Mouse (Mus musculus): ENCODE measurements at regions not wholly inside any gene's neighbourhood (a gene's known extent, or its start where the extent isn't known, plus 50 kb on each side); places are given as distances from the start of the nearest gene placed in this dataset.

DNA sequence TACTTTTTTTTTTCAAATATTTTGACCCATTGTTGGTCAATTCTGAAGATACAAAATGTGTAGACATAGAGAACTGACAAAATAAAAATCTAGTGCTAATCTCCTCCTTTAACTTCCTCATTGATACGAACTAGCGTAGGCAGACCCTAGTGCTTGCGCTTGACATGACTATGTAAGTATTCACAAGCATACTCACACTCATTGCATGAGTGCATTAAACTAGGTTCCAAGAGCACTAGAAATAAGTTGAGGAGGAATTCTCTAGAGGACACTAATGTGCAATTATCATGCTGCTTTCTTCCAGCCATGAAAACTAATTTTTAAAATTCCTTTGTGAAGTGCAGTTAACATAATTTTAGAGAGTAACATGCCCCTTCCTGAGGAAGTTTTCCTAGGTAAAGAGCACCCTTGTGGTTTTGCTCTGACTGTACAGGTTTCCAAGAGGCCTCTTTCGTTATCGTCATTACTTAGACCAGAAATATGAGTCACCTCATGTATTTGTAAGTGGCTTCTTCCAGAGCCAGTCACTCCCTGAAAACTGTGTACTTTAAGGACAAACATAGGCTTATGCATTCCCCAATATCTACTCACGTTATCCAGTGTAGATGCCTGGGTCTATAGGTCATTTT lies 241.2 kb downstream of the Gm21750 start:
- TF ChIP-seq GATA1 (IDR thresholded peaks at IDR 0.05; ENCODE audit: low read length) = no peak

GRCm38 (mm10) chr14:73913756-73914448 lies 252.9 kb downstream of the Gm21750 start:
- no peak for TF ChIP-seq GATA1 (IDR thresholded peaks at IDR 0.05; ENCODE audit: low read length)

DNA sequence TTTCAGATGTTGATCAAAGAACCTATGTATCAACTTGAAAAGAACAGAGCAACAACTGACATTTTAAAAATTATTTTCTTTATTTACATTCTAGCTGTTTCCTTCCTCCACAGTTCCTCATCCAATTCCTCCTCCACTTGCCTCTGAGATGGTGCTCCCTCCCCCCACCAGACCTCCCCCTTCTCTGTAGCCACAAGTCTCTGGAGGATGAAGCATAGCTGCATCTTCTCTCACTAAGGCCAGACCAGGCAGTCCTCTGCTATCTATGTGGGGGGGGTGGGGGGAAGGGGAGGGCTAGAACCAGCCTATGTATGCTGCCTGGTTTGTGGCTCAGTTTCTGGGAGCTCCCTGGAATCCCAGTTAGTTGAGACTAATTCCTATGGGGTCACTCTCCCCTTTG lies 255.0 kb downstream of the Gm21750 start:
- no peak for TF ChIP-seq GATA1 (IDR thresholded peaks at IDR 0.05; ENCODE audit: low read length)

DNA sequence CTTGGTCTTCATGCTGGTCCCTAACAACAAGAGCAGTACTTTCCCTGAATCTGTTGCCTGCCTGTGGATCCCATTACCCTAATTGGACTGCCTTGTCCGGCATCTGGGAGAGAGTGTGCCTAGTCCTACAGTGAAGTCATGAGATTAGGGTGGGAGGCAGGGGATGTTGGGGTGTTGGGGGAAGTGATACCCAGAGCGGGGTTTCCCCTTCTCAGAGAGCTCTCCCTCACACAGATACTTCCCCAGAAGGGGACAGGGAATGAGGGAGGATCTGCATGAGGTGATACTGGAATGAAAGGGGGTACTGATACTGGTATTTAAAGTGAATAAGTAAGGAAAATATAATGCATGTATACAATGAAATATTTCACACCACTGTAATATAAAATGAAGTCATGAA lies 270.1 kb downstream of the Gm21750 start:
- TF ChIP-seq GATA1 (IDR thresholded peaks at IDR 0.05; ENCODE audit: low read length) = no peak

- no peak for TF ChIP-seq GATA1 (IDR thresholded peaks at IDR 0.05; ENCODE audit: low read length)
These were observed 286.3 kb downstream of the Gm21750 start for GRCm38 (mm10) chr14:73947316-73947715.

- TF ChIP-seq GATA1 (IDR thresholded peaks at IDR 0.05; ENCODE audit: low read length) = no peak
These were observed 291.5 kb downstream of the Gm21750 start for GRCm38 (mm10) chr14:73952511-73952910.

DNA sequence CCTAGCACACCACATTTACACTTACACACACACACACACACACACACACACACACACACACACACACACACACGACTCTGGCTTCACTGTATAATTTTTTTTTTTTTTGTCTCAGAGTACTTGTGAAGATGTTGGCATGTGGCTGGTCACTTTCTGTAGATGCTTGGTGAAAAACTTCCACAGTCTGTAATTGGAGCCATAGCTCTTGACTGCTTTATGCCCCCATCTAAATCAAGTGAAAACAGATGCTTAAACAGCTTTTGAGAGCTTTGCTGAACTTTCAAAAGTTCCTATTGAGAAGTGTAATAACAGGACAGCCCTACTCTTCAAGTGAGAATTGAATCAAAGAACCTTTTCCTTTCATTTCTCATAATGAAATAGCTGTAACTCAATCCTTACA lies 317.7 kb downstream of the Gm21750 start:
- no peak for TF ChIP-seq GATA1 (IDR thresholded peaks at IDR 0.05; ENCODE audit: low read length)

DNA sequence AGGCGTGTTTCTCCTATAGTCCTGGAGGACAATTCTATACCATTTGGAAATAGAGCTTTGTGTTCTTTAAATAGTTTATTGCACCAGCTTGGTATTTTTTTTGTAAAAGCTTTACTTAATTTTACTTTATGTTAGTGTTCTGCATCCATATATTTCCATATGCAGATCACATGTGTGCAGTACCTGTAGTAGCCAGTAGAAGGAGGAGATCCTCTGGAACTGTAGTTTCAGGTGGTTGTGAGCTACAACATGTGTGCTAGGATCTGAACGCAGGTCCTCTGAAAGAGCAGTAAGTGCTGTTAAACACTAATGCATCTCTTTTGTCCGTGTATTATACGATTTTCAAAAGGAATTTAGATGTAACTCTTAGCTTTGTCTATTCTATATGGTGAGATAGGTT lies 335.2 kb downstream of the Gm21750 start:
- TF ChIP-seq GATA1 (IDR thresholded peaks at IDR 0.05; ENCODE audit: low read length) = no peak

GRCm38 (mm10) chr14:73997796-73998195 lies 336.8 kb downstream of the Gm21750 start:
- TF ChIP-seq GATA1 (IDR thresholded peaks at IDR 0.05; ENCODE audit: low read length) = no peak

DNA sequence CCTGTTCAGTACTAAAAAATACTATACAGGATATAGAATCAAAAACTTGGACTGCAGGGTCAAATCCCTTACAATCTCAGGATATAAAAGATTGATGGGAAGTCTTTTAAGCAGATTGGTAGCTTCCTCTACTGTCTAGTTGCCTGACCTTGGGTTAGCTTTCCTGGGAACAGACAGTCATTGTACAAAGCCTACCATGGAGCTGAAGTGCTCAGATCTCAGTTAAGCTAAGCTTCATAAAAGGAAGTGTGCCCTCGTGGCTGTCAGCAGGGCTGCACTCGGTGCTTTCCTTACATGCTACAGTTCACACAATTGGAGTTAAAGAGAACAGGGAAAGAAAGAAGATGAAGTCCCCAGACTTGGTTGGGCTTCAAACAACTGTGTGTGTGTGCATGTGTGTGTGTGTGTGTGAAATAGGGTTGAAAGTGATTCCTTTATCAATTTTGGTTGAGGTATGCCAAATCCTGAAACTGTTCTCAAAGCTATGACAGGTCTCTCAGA lies 338.4 kb downstream of the Gm21750 start:
- TF ChIP-seq GATA1 (IDR thresholded peaks at IDR 0.05; ENCODE audit: low read length) = no peak

DNA sequence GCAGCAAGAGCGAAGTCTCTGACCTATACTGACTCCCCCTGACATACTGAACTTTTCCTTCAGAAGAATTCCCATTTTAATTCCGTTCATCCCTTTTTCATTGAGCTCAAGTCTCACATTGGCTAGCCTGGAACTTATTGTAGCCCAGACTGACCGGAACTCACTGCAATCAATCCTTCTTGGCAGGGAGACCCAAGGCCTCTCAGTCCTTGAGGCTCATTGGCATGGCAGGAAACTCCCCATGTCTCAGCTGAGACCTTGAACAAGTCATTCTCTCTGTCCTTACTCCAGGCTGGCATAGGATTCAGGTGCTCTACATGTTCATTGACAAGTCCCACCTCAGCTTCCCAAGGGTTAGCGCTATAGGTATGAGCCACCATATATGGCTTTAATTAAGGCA lies 345.9 kb downstream of the Gm21750 start:
- no peak for TF ChIP-seq GATA1 (IDR thresholded peaks at IDR 0.05; ENCODE audit: low read length)

GRCm38 (mm10) chr14:74011555-74011954 lies 350.5 kb downstream of the Gm21750 start:
- TF ChIP-seq GATA1 (IDR thresholded peaks at IDR 0.05; ENCODE audit: low read length) = no peak

DNA sequence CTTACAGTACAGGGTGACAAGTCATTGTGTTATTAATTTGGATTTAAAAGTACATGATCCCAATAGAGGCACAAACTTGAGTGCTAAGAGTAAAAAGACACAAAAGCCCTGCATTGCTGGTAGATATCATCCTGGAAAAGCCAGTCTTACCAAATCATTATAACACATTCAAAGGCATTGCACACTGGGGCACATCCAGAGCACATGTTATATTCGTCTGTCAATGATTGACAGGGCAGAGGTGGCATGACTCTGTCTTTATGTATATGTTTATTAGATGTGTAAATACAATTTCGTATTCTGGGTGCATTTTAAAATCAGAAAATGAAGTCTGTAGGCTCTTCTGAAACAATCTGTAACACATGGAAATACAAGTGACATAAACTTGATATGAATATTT lies 358.4 kb downstream of the Gm21750 start:
- no peak for TF ChIP-seq GATA1 (IDR thresholded peaks at IDR 0.05; ENCODE audit: low read length)

- no peak for TF ChIP-seq GATA1 (IDR thresholded peaks at IDR 0.05; ENCODE audit: low read length)
These were observed 386.1 kb downstream of the Gm21750 start for GRCm38 (mm10) chr14:74047009-74047694.

DNA sequence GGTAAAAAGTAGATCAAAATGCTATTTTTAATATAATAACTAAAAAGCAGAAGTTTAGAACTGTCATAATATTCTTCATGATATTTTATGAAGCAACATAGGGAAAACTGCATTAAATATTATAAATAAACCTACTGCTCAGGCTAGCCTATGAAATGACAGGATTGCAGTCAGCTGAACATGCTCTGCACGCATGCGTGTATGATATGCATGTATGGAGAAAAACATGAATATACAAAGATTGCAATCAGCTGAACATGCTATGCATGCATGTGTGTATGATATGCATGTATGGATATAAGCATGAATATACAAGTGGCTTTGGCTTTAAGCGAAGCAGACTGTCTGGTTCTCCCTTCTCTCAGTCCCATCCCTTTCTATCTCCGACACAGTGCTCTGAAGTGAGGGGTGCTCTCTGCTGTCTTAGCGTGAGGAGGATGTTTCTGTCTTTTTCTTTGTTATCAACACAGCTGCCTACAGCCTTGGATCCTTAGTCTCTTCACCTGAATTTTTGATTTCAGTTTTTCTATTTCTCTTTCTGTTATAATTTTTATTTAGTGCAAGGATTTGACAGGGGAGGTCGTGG lies 386.8 kb downstream of the Gm21750 start:
- TF ChIP-seq GATA1 (IDR thresholded peaks at IDR 0.05; ENCODE audit: low read length) = no peak

- no peak for TF ChIP-seq GATA1 (IDR thresholded peaks at IDR 0.05; ENCODE audit: low read length)
These were observed 387.4 kb downstream of the Gm21750 start for GRCm38 (mm10) chr14:74048386-74048785.

Data from G1E-ER4 (cell line).